Mouse (Mus musculus): ENCODE measurements around the gene Ninj1.

The Ninj1 gene

GRCm38 (mm10) chr13:49233792-49234572, 46.7 kb downstream of the Ninj1 start:
- no peak for DNase-seq (ENCODE audit: low spot score)

GRCm38 (mm10) chr13:49234711-49235110, 47.4 kb downstream of the Ninj1 start:
- DNase-seq (ENCODE audit: low spot score), result no peak

- no peak for DNase-seq (ENCODE audit: low spot score)
These were observed 50.3 kb downstream of the Ninj1 start for GRCm38 (mm10) chr13:49237617-49238016.

DNA sequence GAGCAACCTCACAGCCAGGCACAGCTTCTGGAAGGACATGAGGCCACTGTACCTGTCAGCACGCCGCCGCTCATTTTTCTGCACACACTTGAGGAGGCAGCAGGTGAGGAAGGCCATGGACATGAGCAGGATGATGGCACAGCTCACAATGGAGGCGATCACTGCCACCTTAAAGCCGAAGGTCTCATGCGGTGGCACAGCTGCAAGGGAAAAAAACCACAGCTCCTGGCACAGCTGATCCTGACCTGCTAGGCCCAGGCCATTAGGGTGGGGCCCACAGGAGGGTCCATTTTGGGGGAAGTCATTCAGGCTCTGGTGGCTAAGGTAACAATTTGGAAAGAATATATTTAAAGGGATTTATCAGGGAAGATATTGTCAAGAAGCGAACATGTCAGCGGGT, 51.5 kb downstream of the Ninj1 start:
- DNase-seq (ENCODE audit: low spot score), result no peak

- no peak for DNase-seq (ENCODE audit: low spot score)
These were observed 55.2 kb downstream of the Ninj1 start for GRCm38 (mm10) chr13:49242321-49243065.

- DNase-seq (ENCODE audit: low spot score), result no peak
These were observed 56.2 kb downstream of the Ninj1 start for GRCm38 (mm10) chr13:49243492-49243891.

DNA sequence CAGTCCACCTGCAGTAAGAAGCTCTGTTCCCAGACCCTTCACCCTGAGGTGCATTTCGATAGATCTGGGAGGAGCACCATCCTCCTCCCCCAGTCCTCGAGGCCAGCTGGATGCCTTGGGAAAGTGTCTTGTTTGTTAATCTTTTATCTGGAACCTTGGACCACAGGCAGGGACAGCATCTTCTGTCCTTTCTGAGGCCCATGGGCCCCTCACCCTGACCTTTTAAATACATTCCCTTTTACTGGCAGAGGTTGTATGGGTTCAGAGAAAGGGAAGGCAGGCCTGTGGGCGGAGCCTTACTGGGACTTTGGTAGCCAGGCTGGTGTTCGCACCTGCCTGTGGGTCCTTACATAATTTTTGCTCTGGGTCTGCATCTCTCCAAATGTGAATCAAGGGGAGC, 58.0 kb downstream of the Ninj1 start:
- peak; percentile 80 for DNase-seq (ENCODE audit: low spot score)
